13 mouse cellular contexts compared by ENCODE assay signal in the genomic region with DNA sequence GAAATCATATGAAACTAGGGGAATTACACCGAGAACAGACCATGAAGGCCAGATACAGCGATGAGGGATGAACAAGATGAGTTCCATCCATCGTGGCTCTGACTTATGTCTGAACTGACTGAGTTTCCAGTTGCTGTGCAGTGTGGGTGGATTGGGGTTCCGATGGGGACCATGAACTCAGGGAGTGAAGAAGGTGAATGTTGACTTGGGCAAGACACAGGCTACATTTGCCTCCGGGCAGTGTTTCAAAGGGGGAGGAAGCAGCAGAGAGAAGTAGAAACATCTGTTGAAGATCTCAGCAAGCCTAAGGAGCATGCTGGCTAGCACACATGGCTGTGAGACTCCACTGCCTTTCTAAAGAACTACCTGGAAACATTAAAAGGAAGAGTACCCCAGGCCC.
"Had no signal": no experiment of that assay in that cellular context is flagged by ENCODE, and none has a peak within 500 bp of the region (broad histone marks: within the 10 kb centered on the region; RNA-seq: fewer than 3 reads in every experiment).

No protein-coding gene starts in this region.

- DNase-seq: kidney, postnatal 25 days; lung, adult 18-20 months; lung, postnatal 4 days; midbrain, embryonic 14.5 days; right cerebral cortex, postnatal 4 days; spleen, adult 18-20 months; thymus, adult 18-20 months; thymus, postnatal 14 days had no signal

- H3K4me3 ChIP-seq: limb, embryonic 12.5 days; midbrain, embryonic 10.5 days; myocyte; neural tube, embryonic 12.5 days had no signal

- H3K9me3 ChIP-seq: limb, embryonic 12.5 days; midbrain, embryonic 10.5 days; neural tube, embryonic 12.5 days had no signal

- H3K9ac ChIP-seq: limb, embryonic 12.5 days; liver, embryonic 14.5 days; neural tube, embryonic 12.5 days had no signal

- H3K36me3 ChIP-seq: limb, embryonic 12.5 days; midbrain, embryonic 10.5 days; neural tube, embryonic 12.5 days had no signal

- H3K4me1 ChIP-seq: neural tube, embryonic 12.5 days had no signal

- H3K4me2 ChIP-seq: limb, embryonic 12.5 days; neural tube, embryonic 12.5 days had no signal

- H3K27me3 ChIP-seq: limb, embryonic 12.5 days; neural tube, embryonic 12.5 days had no signal

- H3K27ac ChIP-seq: limb, embryonic 12.5 days; liver, embryonic 14.5 days; midbrain, embryonic 10.5 days; neural tube, embryonic 12.5 days had no signal
